Mouse (Mus musculus) neural tube, embryonic 11.5 days (tissue): ENCODE measurements around the gene 2610301B20Rik. TPM values are rescaled to one million over a fixed set of nuclear protein-coding genes. Genes with fewer than 3 reads are reported as not detected.

Source experiments
- ATAC-seq: fragments of 200-750 bp; cut with Nextera tagmentation; 2 replicates; pipeline ENCODE4 v1.8.0; 2017; ENCODE audit warnings: moderate number of reproducible peaks, mild to moderate bottlenecking, moderate TSS enrichment, moderate library complexity; ENCODE audit not compliant: insufficient read depth, low FRiP score, low TSS enrichment
- DNase-seq: peaks from one replicate; pipeline ENCODE4 v3.0.0-alpha.2; 2015; ENCODE audit warnings: low spot score
- H3K27ac ChIP-seq: fragments of 300-500 bp; sonication (generic); 2 replicates; pipeline ENCODE4 v1.5.1; 2014; ENCODE audit warnings: low read depth, mild to moderate bottlenecking, low read length
- H3K27me3 ChIP-seq: fragments of 300-500 bp; sonication (generic); 2 replicates; pipeline ENCODE4 v1.6.1; 2014; ENCODE audit warnings: mild to moderate bottlenecking, low read length, mixed read lengths; ENCODE audit not compliant: control insufficient read depth, insufficient read depth
- H3K36me3 ChIP-seq: fragments of 300-500 bp; sonication (generic); 2 replicates; pipeline ENCODE4 v1.6.1; 2014; ENCODE audit warnings: mild to moderate bottlenecking, low read length, moderate library complexity, mixed read lengths; ENCODE audit not compliant: control insufficient read depth, insufficient read depth
- H3K4me1 ChIP-seq: fragments of 300-500 bp; sonication (generic); 2 replicates; pipeline ENCODE4 v1.6.1; 2014; ENCODE audit warnings: low read length, mixed read lengths; ENCODE audit not compliant: control insufficient read depth, insufficient read depth
- H3K4me2 ChIP-seq: fragments of 300-500 bp; sonication (generic); 2 replicates; pipeline ENCODE4 v1.6.1; 2014; ENCODE audit warnings: low read depth, mild to moderate bottlenecking, moderate library complexity
- H3K4me3 ChIP-seq: fragments of 300-500 bp; sonication (generic); 2 replicates; pipeline ENCODE4 v1.5.1; 2014; ENCODE audit warnings: low read depth, low read length
- H3K9ac ChIP-seq: fragments of 300-500 bp; sonication (generic); 2 replicates; pipeline ENCODE4 v1.6.1; 2014; ENCODE audit warnings: mild to moderate bottlenecking, low read length
- H3K9me3 ChIP-seq: fragments of 300-500 bp; sonication (generic); 2 replicates; pipeline ENCODE4 v1.6.1; 2016; ENCODE audit warnings: low read length; ENCODE audit not compliant: control insufficient read depth
- WGBS: fragments of 180-500 bp; shearing (Covaris S2); extraction: QIAGEN DNeasy Blood & Tissue Kit; methylation state at CpG from one replicate; pipeline ENCODE4 v1.1.7; 2014; 5-methylcytosine and 5-hydroxymethylcytosine counted together
- polyA plus RNA-seq: library from polyadenylated mRNA; unstranded; fragments of >200 nt; fragmentation: Nextera tagmentation; extraction: Ambion mirVana; gene quantifications from 2 replicates; pipeline ENCODE4 v1.2.1, GENCODE M21; 2014

The 2610301B20Rik gene
- polyA plus RNA-seq, 1 experiment from 2014 or later: 46.5 TPM

GRCm38 (mm10) chr4:10913409-10913808 lies 39.1 kb downstream of the 2610301B20Rik start:
- H3K4me1 ChIP-seq: no peaks in the 10 kb centered on the region
- ATAC-seq (0 out of 2 replicates have a peak, but pooled peaks have one; percentile 10), DNase-seq (no peak)
- no peak overlapping the region for H3K27ac ChIP-seq
- H3K4me3 ChIP-seq: no peak overlapping the region
- H3K36me3 ChIP-seq: no peaks in the 10 kb centered on the region
- H3K9ac ChIP-seq: no peak overlapping the region
- H3K27me3 ChIP-seq: no peaks in the 10 kb centered on the region
- WGBS: 86% methylated on average over 3 of the region's 3 CpGs
- H3K9me3 ChIP-seq: no peaks in the 10 kb centered on the region
- H3K4me2 ChIP-seq: no peak overlapping the region

GRCm38 (mm10) chr4:10914766-10915165 lies 40.5 kb downstream of the 2610301B20Rik start:
- Histone ChIP-seq H3K4me3 (no peak overlapping the region), H3K36me3 (no peaks in the 10 kb centered on the region), H3K27ac (no peak overlapping the region), H3K4me1 (no peaks in the 10 kb centered on the region), H3K9ac (no peak overlapping the region), H3K4me2 (no peak overlapping the region), H3K27me3 (no peaks in the 10 kb centered on the region), H3K9me3 (no peaks in the 10 kb centered on the region)
- DNase-seq: no peak
- no peak for ATAC-seq
- 82% methylated on average over 2 of the region's 2 CpGs for WGBS

GRCm38 (mm10) chr4:10915271-10915670 lies 41.0 kb downstream of the 2610301B20Rik start:
- ATAC-seq: no peak
- no peaks in the 10 kb centered on the region for H3K9me3 ChIP-seq
- H3K4me1 ChIP-seq: no peaks in the 10 kb centered on the region
- DNase-seq: no peak
- no peak overlapping the region for H3K9ac ChIP-seq
- no peak overlapping the region for H3K4me3 ChIP-seq
- H3K27ac ChIP-seq: no peak overlapping the region
- H3K4me2 ChIP-seq: no peak overlapping the region
- H3K27me3 ChIP-seq: no peaks in the 10 kb centered on the region
- H3K36me3 ChIP-seq: no peaks in the 10 kb centered on the region
- 89% methylated on average over 3 of the region's 3 CpGs for WGBS

- Histone ChIP-seq H3K9me3 (no peaks in the 10 kb centered on the region), H3K4me1 (no peaks in the 10 kb centered on the region), H3K4me3 (no peak overlapping the region), H3K27me3 (no peaks in the 10 kb centered on the region), H3K9ac (no peak overlapping the region), H3K4me2 (no peak overlapping the region), H3K36me3 (no peaks in the 10 kb centered on the region), H3K27ac (no peak overlapping the region)
- WGBS: 89% methylated on average over 8 of the region's 8 CpGs
- no peak for ATAC-seq
- DNase-seq: no peak
Measured at GRCm38 (mm10) chr4:10918402-10918801, 44.1 kb downstream of the 2610301B20Rik start.

GRCm38 (mm10) chr4:10919097-10919496 lies 44.8 kb downstream of the 2610301B20Rik start:
- 72% methylated on average over 5 of the region's 5 CpGs for WGBS

GRCm38 (mm10) chr4:10919530-10919929 lies 45.2 kb downstream of the 2610301B20Rik start:
- no peaks in the 10 kb centered on the region for H3K27me3 ChIP-seq
- no peak overlapping the region for H3K27ac ChIP-seq
- H3K9me3 ChIP-seq: no peaks in the 10 kb centered on the region
- no peak for DNase-seq
- H3K4me3 ChIP-seq: no peak overlapping the region
- ATAC-seq: no peak
- H3K4me1 ChIP-seq: no peaks in the 10 kb centered on the region
- H3K9ac ChIP-seq: no peak overlapping the region
- 86% methylated on average over 3 of the region's 3 CpGs for WGBS
- H3K36me3 ChIP-seq: no peaks in the 10 kb centered on the region
- H3K4me2 ChIP-seq: no peak overlapping the region

More at GRCm38 (mm10) chr4:10919097-10919496, 44.8 kb downstream of the 2610301B20Rik start:
- H3K27me3 ChIP-seq: no peaks in the 10 kb centered on the region
- no peak overlapping the region for H3K9ac ChIP-seq
- H3K27ac ChIP-seq: no peak overlapping the region
- no peaks in the 10 kb centered on the region for H3K4me1 ChIP-seq
- no peak overlapping the region for H3K4me3 ChIP-seq
- no peaks in the 10 kb centered on the region for H3K9me3 ChIP-seq
- H3K4me2 ChIP-seq: no peak overlapping the region
- H3K36me3 ChIP-seq: no peaks in the 10 kb centered on the region
- no peak for ATAC-seq
- DNase-seq: no peak

- no peak for DNase-seq
- no peaks in the 10 kb centered on the region for H3K9me3 ChIP-seq
- ATAC-seq: no peak
- H3K4me2 ChIP-seq: no peak overlapping the region
- 85% methylated on average over 6 of the region's 6 CpGs for WGBS
- H3K36me3 ChIP-seq: no peaks in the 10 kb centered on the region
- H3K4me3 ChIP-seq: no peak overlapping the region
- no peak overlapping the region for H3K9ac ChIP-seq
- H3K4me1 ChIP-seq: no peaks in the 10 kb centered on the region
- H3K27me3 ChIP-seq: no peaks in the 10 kb centered on the region
- H3K27ac ChIP-seq: no peak overlapping the region
Measured at GRCm38 (mm10) chr4:10919987-10920386, 45.7 kb downstream of the 2610301B20Rik start.

- ATAC-seq (no peak), DNase-seq (no peak)
- H3K36me3 ChIP-seq: no peaks in the 10 kb centered on the region
- H3K9me3 ChIP-seq: no peaks in the 10 kb centered on the region
- H3K4me3 ChIP-seq: no peak overlapping the region
- no peak overlapping the region for H3K4me2 ChIP-seq
- no peak overlapping the region for H3K27ac ChIP-seq
- WGBS: 91% methylated on average over 6 of the region's 6 CpGs
- H3K9ac ChIP-seq: no peak overlapping the region
- H3K27me3 ChIP-seq: no peaks in the 10 kb centered on the region
- no peaks in the 10 kb centered on the region for H3K4me1 ChIP-seq
Measured at GRCm38 (mm10) chr4:10920622-10921021, 46.3 kb downstream of the 2610301B20Rik start.

- H3K36me3 ChIP-seq: no peaks in the 10 kb centered on the region
- H3K27me3 ChIP-seq: no peaks in the 10 kb centered on the region
- no peak overlapping the region for H3K9ac ChIP-seq
- H3K4me1 ChIP-seq: no peaks in the 10 kb centered on the region
- H3K27ac ChIP-seq: no peak overlapping the region
- no peaks in the 10 kb centered on the region for H3K9me3 ChIP-seq
- 81% methylated on average over 6 of the region's 6 CpGs for WGBS
- no peak for DNase-seq
- H3K4me2 ChIP-seq: no peak overlapping the region
- H3K4me3 ChIP-seq: no peak overlapping the region
- no peak for ATAC-seq
Measured at GRCm38 (mm10) chr4:10923180-10923579, 48.9 kb downstream of the 2610301B20Rik start.
